Mouse (Mus musculus) layer of hippocampus, adult 11-12 months (tissue): ENCODE data around the gene Ttc28.

Experiments used
- DNase-seq: peaks from one replicate; pipeline ENCODE4 v3.0.0; 2022; ENCODE audit warnings: low spot score

The Ttc28 gene

DNA sequence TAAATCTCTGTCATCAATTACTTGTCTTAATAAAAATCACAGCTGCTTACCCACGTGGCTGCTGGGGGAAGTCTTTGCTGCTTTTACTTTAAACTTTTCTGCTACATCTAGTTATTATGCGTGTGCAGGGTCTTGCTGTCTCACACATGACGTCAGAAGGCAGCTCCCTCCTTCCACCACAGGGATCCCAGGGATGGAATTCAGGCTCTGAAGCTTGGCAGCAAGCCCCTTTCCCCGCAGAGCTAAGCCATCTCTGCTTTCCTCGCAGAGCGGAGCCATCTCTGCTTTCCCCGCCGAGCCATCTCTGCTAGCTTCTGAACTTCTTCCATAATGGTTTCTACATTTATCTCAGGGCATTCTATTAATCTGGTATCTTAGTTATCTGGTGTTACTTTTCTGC, 128.3 kb downstream of the Ttc28 start:
- no peak for DNase-seq

DNA sequence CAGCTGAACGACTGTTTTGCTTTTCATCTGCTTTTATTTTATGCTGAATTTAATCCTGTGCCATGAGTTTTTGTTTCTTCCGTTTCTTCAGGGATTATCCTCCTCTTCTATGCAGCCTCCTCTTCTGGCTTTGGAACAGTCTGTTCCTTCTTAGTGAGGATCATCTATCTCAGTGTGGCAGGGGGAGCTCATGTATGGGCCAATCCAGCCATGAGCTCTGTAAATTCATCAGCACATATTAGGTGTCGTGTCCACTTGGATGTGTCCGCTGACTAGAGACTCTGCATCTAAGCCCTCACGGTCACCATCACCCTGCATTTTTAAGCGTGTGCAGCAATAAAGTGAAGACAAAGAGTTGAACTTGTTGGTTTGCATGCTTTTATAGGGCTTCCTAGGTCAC, 128.8 kb downstream of the Ttc28 start:
- DNase-seq: no peak

DNA sequence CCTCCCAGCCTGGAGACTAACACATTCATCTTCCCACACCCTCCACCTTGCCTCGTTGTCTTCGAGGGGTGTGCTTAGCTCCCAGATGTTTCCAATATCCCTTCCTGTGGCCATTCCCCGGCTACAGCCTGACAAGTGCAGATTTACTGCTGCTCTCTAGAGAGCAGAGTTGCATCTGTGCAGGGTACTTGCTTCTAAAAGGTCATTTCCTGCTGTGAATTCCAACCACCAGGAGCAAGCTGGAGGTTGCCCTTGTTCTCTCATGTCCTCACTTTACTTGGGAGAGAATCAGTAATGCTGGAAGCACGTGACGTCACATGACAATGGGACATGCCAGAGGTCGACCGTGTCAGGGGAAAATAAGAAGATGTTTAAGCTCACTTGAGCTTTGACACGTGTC, 131.7 kb downstream of the Ttc28 start:
- no peak for DNase-seq

DNA sequence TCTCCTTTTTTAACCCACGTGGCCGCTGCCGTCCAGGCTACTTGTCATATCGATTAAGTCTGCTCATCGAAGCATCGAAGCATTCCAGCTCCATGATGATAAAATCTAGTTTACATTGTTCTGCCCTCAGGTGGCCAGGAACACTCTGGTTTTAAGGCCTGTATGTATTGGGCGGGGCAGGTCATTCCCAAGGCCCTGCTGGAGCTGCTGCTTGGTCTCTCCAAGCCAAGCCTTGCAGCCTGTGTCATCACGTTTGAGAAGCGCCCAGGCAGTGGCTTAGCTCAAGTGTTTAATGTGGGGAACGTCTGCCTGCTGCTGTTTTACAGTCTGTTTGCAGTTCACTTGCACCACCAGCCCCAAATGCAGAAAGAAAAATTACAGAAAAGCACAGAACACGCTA, 132.5 kb downstream of the Ttc28 start:
- DNase-seq: no peak

DNA sequence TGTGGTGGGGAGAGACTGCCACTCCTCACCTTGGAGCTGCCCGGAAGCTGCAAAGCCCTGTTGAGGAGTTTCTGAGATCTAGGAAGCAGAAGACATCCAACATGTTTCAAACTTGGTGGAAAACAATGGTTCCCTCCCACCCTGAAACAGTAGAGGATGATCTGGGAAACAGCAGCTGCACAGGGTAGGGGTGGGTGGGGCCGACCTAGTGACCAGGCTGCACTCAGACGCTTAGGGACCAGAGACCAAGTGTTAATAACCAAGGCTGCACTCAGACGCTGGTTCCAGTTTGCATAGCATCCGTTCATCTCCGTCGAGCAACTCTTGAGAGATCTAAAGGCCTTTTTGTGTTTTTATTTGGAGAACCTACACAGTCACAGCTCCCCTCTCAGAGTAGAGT, 133.0 kb downstream of the Ttc28 start:
- DNase-seq: no peak

DNA sequence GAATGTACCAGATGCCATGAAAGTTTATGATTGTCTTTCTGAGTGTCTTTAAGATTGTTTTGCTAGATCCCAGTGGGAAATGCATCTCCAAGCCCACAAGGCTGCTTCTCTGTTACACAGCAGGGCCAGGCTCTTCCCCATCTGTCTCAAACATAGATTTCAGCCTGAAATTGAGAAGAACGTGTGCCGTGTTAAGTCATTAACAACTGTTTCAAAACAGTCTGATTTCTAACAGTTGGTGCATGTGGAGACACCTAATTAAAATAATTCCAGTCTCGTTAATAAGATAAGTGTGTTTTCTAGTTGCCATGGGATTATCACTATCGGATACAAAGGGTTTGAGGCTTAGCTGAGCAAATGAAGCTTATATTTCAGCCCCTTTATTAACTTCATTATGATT, 135.4 kb downstream of the Ttc28 start:
- peak; percentile 30 for DNase-seq

DNA sequence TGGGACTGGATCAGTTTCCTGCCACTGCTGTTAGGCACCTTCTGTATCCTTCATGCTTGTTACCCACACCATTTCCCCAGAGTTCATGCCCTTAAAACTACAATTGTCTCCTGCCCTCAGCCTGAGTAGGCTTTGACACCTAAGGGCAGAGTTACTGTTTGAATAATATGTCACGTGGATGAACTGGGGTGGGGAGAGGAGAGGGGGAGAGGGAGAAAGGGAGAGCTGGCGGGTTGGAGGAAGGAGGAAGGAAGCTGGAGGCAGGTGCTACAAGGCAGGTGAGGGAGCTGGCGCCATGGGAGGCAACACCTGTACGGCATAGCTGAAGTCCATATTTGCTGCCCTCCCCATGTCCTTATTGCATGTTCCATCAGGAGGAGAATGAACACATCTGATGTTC, 137.7 kb downstream of the Ttc28 start:
- no peak for DNase-seq

DNA sequence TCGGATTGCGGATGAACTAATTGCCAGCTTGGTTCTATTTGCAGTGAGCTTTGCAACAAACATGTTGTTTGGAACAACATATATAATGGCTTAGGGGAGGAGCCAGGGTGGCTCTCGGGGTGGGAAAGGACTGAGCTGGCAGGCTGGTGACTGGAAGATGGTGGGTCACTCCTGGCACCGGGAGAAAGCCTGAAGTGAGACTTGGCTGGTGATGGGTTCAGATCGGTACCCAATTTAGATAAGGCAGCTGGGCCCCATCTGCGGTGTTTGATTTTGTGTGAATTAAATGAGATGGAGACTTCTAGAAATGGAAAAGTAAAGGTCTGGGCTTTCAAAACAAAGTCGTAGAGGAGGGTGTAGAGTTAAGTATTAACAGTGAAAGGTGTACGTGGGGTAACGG, 142.7 kb downstream of the Ttc28 start:
- no peak for DNase-seq

DNA sequence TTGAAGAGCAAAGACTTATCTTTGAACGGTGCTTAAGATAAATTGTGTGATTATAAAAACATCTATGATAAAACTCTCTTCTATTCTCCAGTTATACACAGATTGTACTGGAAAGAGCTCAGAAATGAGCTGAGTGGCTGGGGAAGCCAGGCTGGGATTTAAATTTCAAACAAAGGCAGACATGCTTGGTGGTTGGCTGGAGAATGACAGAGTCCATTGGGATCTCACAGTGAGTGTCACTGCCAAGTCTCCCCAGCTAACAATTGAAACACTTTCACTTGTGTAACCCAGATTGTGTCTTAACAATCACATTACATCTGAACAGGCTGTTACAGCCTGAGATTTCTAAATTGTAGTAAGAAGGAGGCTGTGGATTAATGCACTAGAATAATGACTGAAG, 143.3 kb downstream of the Ttc28 start:
- DNase-seq: no peak

DNA sequence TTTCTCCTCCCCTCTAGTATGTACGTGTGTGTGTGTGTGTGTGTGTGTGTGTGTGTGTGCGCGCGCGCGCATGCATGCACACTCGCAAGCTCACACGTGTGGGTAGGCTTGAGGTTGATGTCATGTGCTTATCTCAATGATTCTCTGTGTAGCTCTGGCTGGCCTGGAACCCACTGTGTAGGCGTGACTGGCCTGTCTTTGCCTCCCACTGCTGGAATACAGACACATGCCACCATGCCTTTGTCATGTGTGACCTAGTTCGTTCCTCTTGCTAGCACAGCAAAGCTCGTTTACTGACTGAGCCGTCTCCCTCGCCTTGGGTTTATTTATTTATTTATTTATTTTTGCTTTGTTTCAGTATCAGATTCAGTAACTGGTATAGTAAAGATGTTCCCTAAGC, 145.0 kb downstream of the Ttc28 start:
- no peak for DNase-seq

DNA sequence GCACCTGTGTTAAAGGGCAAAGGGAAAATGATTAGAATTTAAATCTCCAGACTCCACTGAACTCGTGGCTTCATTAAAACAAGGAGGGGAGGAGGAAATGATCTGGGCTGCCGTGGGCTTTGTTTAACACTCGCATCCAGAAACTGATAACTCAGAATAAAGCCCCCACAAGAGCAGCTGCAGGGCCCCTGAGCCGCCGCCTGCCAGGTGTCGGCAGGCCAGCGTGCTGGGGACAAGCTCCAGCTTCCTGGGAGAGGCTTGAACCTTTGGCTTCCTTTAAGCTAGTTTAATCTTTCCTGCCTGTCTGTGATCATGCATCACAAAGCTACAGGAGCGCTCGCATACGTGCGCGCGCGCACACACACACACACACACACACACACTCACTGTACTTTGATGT, 145.9 kb downstream of the Ttc28 start:
- DNase-seq: no peak

DNA sequence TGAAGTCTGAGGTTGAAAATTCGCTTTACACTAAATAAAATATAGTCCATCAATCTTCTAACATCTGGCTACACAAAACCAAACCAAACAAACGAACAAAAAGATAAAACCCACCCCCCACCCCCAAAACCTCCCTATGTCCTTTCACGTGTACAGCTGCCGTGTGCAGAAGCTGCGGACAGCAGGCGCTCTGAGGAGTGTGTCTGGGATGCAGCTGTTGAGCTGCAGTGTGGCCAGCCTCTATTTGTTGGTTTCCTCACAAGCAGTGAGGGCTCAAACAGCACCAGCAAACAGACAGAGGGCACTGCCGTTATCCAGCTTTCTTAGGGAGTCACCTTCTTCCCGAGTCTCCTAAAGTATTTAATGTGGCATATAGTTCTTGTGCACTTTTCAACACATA, 146.6 kb downstream of the Ttc28 start:
- no peak for DNase-seq

DNA sequence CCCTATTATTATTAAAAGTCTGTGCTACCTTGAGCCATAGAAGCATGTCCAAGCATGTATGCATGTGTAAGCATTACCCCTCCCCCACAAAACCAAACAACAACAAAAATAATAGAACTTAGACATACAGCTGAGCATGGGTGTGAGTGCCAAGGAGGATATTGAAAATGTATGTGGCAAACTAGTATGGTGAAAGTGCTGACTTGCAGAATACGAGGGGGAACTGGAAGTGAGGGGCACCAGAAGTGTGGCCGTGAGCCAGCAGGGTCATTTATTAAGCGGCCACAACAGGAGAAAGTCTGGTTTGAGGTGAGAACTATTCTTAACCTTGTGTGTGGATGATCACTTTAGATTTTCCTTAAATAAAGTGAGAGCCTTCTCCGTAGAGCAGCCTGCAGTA, 148.7 kb downstream of the Ttc28 start:
- DNase-seq: no peak

DNA sequence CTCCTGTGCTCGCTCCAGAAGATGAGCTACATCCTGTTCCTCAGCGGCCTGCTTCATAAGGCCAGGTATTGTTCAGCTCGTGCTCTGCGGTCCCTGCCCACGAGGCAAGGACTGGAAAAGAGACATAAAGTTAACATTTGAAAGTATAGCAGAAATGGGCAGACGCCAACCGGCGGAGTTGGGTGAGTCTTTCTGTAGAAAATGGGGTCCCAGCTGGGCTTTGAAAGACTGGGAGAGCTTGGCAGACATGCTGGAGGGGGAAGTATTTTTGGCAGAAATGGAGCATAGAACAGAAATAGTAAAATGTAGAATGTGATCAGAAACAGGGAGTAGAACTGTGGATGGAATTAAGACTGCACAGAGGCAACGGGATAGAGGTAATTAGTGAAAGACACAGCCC, 149.3 kb downstream of the Ttc28 start:
- peak; percentile 28 for DNase-seq

DNA sequence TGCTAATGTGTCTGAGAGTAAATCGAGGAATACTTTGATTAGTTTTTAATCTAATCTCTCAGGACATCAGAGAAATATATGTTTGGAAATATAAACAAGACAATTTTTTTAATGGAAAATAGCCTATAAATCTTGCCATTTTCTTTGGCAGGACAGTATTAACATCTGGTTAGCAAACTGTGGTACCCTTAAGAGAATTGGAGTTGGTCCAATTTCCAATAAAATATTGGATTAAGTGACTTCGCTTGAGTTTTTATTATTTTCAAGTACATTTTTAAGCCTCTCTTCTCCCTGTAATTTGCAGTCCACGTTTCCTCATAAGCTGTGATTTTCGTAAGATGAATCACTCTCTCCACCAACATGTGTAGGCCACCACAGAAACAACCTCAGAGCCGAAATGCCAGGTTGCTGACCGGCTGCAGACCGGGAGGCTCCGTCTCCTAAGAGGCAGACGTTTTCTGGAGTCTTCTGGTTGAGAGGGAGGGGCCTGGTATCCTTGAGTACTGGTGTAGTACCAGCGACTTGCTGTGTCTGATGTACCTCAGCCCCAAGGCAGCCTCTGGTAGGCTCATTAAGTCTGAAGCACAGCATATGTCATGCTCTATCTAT, 153.2 kb downstream of the Ttc28 start:
- no peak for DNase-seq

DNA sequence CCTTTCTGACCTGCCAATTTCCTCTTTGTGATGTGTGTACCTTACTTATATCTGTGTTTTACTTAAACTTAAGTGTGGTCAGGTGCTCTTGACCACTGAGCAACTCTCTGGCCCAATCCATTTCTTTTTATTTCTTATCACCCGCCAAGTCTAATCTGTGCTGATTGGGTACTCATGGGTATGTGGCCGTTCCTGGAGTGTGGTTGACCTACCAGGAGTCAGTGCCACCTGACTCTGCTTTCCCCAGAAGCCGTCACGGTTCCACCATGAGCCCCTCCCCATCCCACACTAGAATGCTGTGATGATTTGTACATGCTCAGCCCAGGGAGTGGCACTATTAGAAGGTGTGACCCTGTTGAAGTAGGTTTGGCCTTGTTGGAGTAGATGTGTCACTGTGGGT, 153.9 kb downstream of the Ttc28 start:
- no peak for DNase-seq

DNA sequence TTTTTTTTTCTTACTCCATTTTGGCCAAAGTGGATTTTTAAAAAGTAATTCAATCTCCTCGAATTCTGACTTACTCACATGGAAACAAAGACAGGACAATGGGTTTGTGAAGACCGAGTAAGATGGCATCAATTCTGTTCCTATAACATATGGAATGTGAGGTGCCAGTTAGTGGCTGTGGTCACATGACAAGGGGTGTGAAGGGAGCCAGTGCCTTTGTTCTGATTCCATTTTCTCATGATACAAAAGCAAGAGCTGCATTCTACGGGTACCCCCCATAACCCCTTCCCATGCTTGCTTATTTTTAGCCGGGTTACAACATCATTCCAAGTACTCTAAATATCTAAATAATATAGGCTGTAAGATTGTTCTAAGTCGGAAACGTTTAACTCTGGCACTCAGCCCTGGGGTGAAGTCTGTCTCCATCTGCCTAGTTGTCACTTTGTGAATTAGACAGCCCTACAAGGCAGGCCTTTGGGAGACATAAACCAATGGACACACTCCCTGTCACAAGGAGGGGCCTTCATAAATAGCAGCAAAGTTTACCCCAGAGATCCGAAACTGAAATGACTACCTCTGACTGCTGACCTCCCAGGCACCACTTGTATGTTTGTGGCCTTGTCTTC, 157.6 kb downstream of the Ttc28 start:
- DNase-seq: no peak

DNA sequence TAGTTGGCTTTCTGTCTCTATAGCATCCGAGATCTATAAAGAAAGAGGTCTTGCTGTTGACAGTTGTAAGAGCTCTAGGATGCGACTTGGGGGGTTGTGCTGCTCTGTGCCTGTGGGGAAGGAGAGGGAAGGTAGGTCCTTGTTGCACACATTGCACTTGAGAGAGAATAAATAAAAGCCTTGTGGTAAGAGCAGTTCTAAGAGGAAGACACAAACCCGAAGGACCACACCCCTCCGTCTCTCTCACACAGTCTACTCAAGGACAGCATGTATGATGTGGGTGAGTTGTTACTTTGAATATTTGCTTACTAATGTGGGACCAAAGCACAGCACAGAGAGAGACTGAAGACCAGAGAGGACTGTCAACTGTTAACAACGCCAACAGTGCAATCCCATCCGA, 160.2 kb downstream of the Ttc28 start:
- no peak for DNase-seq

DNA sequence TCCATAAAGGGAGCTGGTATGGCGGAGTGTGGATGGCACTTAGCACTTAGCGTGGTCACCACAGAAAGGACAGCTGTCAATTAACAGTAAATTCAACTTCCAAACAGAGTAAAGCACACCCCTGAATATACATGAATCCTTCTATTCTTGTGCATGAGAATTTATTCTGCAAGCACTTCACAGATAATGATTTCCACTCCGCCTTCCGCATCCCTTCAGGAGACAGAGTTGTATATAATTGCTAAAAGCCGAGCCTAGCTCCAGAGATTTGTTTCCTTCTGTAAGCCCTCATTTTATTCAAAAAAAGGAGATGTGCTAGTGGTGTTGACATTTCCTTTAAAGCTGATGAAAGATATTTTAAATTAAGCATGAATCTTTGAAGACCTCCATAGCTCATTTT, 162.3 kb downstream of the Ttc28 start:
- no peak for DNase-seq

DNA sequence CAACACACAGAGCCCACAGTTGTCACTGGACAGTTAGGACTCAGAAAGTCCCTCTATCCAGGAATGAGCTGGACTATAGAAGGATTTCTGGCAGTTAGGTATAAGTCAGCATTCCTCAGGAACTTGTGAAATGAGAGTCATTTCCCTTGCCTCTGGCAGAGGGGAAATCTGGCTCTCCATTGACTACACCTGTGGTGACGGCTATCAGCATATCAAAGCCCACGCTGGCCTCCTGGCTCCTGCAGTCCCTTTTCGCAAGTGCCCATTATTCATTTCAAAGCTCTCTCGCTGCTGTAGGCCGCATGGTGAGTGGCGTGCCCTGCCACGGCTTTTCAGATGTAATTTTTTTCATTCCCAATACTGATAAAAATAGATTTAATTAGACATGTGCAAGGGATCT, 164.6 kb downstream of the Ttc28 start:
- DNase-seq: no peak

DNA sequence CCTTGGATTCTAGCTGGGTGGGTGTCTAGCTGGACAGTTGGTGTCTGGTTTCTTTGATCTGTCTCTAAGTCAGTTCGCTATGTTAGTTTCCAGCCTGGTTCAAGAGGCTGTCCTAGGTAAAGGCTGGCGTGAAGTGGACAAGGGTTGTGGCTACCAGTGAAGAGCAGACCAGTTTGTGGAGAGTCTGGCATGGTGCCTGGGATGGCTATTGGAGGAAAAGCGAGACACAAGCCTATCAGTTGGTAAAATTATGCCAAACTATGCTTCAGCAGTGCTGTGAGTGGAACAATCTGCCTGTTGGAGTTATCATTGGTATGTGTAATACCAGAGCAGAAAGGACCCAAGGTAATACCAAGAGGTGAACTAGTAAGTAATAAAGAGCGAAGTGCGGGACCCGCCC, 166.8 kb downstream of the Ttc28 start:
- DNase-seq: no peak

DNA sequence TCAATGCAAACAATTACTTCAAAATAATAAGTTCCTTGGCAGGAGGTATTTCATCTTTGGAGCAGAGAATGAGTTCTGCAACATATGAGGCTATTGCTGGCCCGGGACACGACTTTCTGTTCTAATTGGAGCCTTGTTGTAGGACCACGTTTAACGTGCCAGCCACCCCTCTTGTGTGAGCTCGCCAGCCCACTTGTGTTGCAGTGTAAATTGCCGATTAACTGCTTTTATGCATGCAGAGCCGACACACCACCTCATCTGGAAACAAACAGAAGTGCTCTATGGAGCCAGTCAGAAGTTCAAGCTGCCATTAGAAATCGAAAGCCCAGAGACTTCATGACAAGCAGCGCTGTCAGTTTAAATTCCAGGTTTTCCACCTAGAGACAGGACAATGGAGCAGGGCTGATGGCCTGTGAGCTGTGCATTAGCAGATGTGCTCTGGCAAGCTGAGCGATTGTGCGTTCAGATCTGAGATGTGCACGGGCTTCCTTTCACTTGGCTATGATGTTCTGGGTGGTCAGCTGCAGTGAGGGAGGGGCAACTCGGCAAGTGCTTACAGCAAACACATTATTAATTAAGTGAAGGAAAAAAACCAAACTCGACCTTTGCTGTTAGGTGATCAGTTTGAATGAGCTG, 167.4 kb downstream of the Ttc28 start:
- no peak for DNase-seq

DNA sequence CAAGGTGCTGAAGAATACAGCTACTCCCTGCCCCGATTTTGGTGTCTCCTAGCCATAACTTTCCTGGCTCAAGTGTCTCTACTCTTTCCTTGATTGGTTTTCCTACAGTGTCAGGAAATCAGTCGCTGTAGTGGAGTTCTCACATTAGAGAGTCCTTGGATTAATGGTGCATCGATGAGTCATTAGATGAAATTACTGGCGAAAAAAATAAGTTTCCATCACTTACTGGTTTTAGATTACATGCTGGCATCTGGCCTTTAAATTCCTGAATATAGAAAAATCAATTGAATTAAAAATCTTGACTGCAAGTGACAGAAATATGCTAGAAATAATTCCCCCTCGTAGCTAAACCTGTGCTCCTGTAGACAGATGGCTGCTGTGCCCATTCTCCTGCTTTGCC, 168.4 kb downstream of the Ttc28 start:
- no peak for DNase-seq

DNA sequence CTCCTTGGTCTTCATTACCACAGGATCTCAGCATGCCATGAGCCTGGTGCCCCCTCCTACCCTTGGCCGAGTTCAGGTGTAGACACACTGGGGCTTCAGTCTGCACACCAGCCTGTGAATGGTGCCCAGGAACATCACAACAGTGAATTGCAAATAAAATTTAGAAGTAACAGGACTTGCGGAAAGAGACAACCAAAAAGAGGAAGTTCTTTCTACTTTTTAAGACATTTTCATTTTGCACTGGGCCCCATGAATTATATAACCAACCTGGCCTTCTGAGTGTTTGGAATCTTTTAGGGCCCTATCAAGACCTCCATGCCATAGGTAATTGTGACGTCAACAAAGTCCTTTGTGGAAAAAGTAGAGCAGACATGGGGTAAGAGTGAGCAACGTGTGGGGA, 170.0 kb downstream of the Ttc28 start:
- DNase-seq: no peak
